Mouse (Mus musculus): ENCODE measurements around the gene Gfer. TPM values are rescaled to one million over a fixed set of nuclear protein-coding genes. Genes with fewer than 3 reads are reported as not detected.
A peak's percentile ranks its signal among the peaks of the same experiment; 100 is the strongest.

Gfer gene
- polyA plus RNA-seq, 1 experiment from 2014 or later: 50.2 TPM

GRCm38 (mm10) chr17:24699473-24699872, 3.5 kb upstream of the Gfer start:
- H3K9ac ChIP-seq: no peak overlapping the region
- ATAC-seq (ENCODE audit: low FRiP score): no peak
- no peaks in the 10 kb centered on the region; the same call in 1 of the 2 replicates for H3K27me3 ChIP-seq
- H3K4me3 ChIP-seq (replicated peaks): no peak overlapping the region
- H3K4me1 ChIP-seq: peaks cover 29% of the 10 kb centered on the region
- H3K27ac ChIP-seq: no peak overlapping the region
- no peaks in the 10 kb centered on the region for H3K9me3 ChIP-seq
- no peak overlapping the region for H3K4me2 ChIP-seq
- WGBS: 72% methylated on average over 2 of the region's 2 CpGs
- H3K36me3 ChIP-seq (replicated peaks): peaks cover 49% of the 10 kb centered on the region

- no peak overlapping the region for H3K9ac ChIP-seq
- H3K4me3 ChIP-seq (replicated peaks): no peak overlapping the region
- H3K27ac ChIP-seq: no peak overlapping the region
- H3K36me3 ChIP-seq (replicated peaks): peaks cover 41% of the 10 kb centered on the region
- H3K9me3 ChIP-seq: no peaks in the 10 kb centered on the region
- H3K4me2 ChIP-seq: no peak overlapping the region
- no peaks in the 10 kb centered on the region; the same call in 1 of the 2 replicates for H3K27me3 ChIP-seq
- 76% methylated on average over 9 of the region's 9 CpGs for WGBS
- H3K4me1 ChIP-seq: peaks cover 31% of the 10 kb centered on the region
- ATAC-seq (ENCODE audit: low FRiP score): no peak
Observed at GRCm38 (mm10) chr17:24698715-24699114, 2.8 kb upstream of the Gfer start.

- Histone ChIP-seq H3K4me2 (no peak overlapping the region), H3K9ac (no peak overlapping the region), H3K4me1 (peaks cover 31% of the 10 kb centered on the region), H3K27ac (no peak overlapping the region), H3K27me3 (no peaks in the 10 kb centered on the region; the same call in 1 of the 2 replicates), H3K9me3 (no peaks in the 10 kb centered on the region), H3K4me3 (replicated peaks) (no peak overlapping the region), H3K36me3 (replicated peaks) (peaks cover 41% of the 10 kb centered on the region)
- 11% methylated on average over 5 of the region's 5 CpGs for WGBS
- ATAC-seq (ENCODE audit: low FRiP score): no peak
Observed at GRCm38 (mm10) chr17:24697985-24698384, 2.0 kb upstream of the Gfer start.

GRCm38 (mm10) chr17:24695326-24696010, 488 bp downstream of the Gfer start:
- Histone ChIP-seq H3K4me3 (replicated peaks) (peak overlapping the region; percentile 83), H3K4me2 (peak overlapping the region; percentile 78), H3K9ac (peak overlapping the region; percentile 85), H3K4me1 (peaks cover 35% of the 10 kb centered on the region), H3K27ac (peak overlapping the region; percentile 90), H3K27me3 (peaks cover 8% of the 10 kb centered on the region), H3K9me3 (no peaks in the 10 kb centered on the region), H3K36me3 (replicated peaks) (peaks cover 26% of the 10 kb centered on the region)
- ATAC-seq (ENCODE audit: low FRiP score): peak; percentile 50
- WGBS: 7% methylated on average over 51 of the region's 51 CpGs

GRCm38 (mm10) chr17:24692385-24692784, 3.6 kb downstream of the Gfer start:
- peaks cover 47% of the 10 kb centered on the region for H3K4me1 ChIP-seq
- WGBS: 85% methylated on average over 5 of the region's 5 CpGs
- H3K36me3 ChIP-seq (replicated peaks): peaks cover 15% of the 10 kb centered on the region
- H3K4me2 ChIP-seq: no peak overlapping the region
- H3K9ac ChIP-seq: no peak overlapping the region
- no peak overlapping the region for H3K27ac ChIP-seq
- H3K9me3 ChIP-seq: no peaks in the 10 kb centered on the region
- H3K4me3 ChIP-seq (replicated peaks): no peak overlapping the region
- ATAC-seq (ENCODE audit: low FRiP score): no peak
- peaks cover 38% of the 10 kb centered on the region for H3K27me3 ChIP-seq

- H3K36me3 ChIP-seq (replicated peaks): peaks cover 15% of the 10 kb centered on the region
- H3K4me2 ChIP-seq: peak within 1 kb of the TSS; percentile 86
- H3K27ac ChIP-seq: peak within 1 kb of the TSS; percentile 47; the same call in 1 of the 2 replicates
- 1% methylated on average over 53 of the region's 55 CpGs for WGBS
- H3K9ac ChIP-seq: peak within 1 kb of the TSS; percentile 77
- ATAC-seq (ENCODE audit: low FRiP score): peak; percentile 59
- H3K27me3 ChIP-seq: peaks cover 52% of the 10 kb centered on the region
- H3K4me3 ChIP-seq (replicated peaks): peak within 1 kb of the TSS; percentile 64
- peaks cover 35% of the 10 kb centered on the region for H3K4me1 ChIP-seq
- no peaks in the 10 kb centered on the region for H3K9me3 ChIP-seq
Observed at GRCm38 (mm10) chr17:24689251-24690081, 6.5 kb downstream of the Gfer start, which contains the start of gene Syngr3. Syngr3 (minus strand) TSS chr17:24689955.

- H3K36me3 ChIP-seq (replicated peaks): peaks cover 7% of the 10 kb centered on the region
- H3K9me3 ChIP-seq: no peaks in the 10 kb centered on the region
- no peak for ATAC-seq (ENCODE audit: low FRiP score)
- no peak overlapping the region; the same call in 1 of the 2 replicates for H3K9ac ChIP-seq
- WGBS: 19% methylated on average over 23 of the region's 23 CpGs
- peaks cover 33% of the 10 kb centered on the region for H3K4me1 ChIP-seq
- peak overlapping the region; percentile 30 for H3K4me3 ChIP-seq (replicated peaks)
- no peak overlapping the region for H3K27ac ChIP-seq
- H3K4me2 ChIP-seq: peak overlapping the region; percentile 52
- peaks cover 52% of the 10 kb centered on the region for H3K27me3 ChIP-seq
Observed at GRCm38 (mm10) chr17:24687599-24687998, 8.4 kb downstream of the Gfer start.

GRCm38 (mm10) chr17:24687146-24687595, 8.8 kb downstream of the Gfer start:
- no peak for ATAC-seq (ENCODE audit: low FRiP score)
- H3K9ac ChIP-seq: no peak overlapping the region; the same call in 1 of the 2 replicates
- peaks cover 7% of the 10 kb centered on the region for H3K36me3 ChIP-seq (replicated peaks)
- H3K27ac ChIP-seq: no peak overlapping the region
- peaks cover 52% of the 10 kb centered on the region for H3K27me3 ChIP-seq
- peaks cover 33% of the 10 kb centered on the region for H3K4me1 ChIP-seq
- H3K4me3 ChIP-seq (replicated peaks): peak overlapping the region; percentile 30
- peak overlapping the region; percentile 52 for H3K4me2 ChIP-seq
- no peaks in the 10 kb centered on the region for H3K9me3 ChIP-seq
- 3% methylated on average over 25 of the region's 25 CpGs for WGBS

- Histone ChIP-seq H3K4me2 (peak overlapping the region; percentile 27; the same call in 1 of the 2 replicates), H3K27ac (no peak overlapping the region), H3K9me3 (no peaks in the 10 kb centered on the region), H3K4me3 (replicated peaks) (no peak overlapping the region), H3K9ac (no peak overlapping the region), H3K36me3 (replicated peaks) (peaks cover 11% of the 10 kb centered on the region), H3K4me1 (peaks cover 33% of the 10 kb centered on the region), H3K27me3 (peaks cover 52% of the 10 kb centered on the region)
- no peak for ATAC-seq (ENCODE audit: low FRiP score)
- 23% methylated on average over 16 of the region's 16 CpGs for WGBS
Observed at GRCm38 (mm10) chr17:24686514-24686913, 9.4 kb downstream of the Gfer start.

- Histone ChIP-seq H3K9me3 (no peaks in the 10 kb centered on the region), H3K27ac (no peak overlapping the region), H3K27me3 (no peaks in the 10 kb centered on the region), H3K36me3 (replicated peaks) (peaks cover 62% of the 10 kb centered on the region), H3K9ac (no peak overlapping the region), H3K4me3 (replicated peaks) (no peak overlapping the region), H3K4me2 (no peak overlapping the region), H3K4me1 (peaks cover 6% of the 10 kb centered on the region; the same call in 1 of the 2 replicates)
- ATAC-seq (ENCODE audit: low FRiP score): no peak
- WGBS: 94% methylated on average over 24 of the region's 24 CpGs
Observed at GRCm38 (mm10) chr17:24677500-24678080, 18.4 kb downstream of the Gfer start.

- Histone ChIP-seq H3K4me1 (peaks cover 13% of the 10 kb centered on the region), H3K4me2 (no peak overlapping the region), H3K27me3 (no peaks in the 10 kb centered on the region), H3K9ac (no peak overlapping the region), H3K4me3 (replicated peaks) (no peak overlapping the region), H3K36me3 (replicated peaks) (peaks cover 55% of the 10 kb centered on the region), H3K27ac (no peak overlapping the region), H3K9me3 (no peaks in the 10 kb centered on the region)
- ATAC-seq (ENCODE audit: low FRiP score): no peak
- WGBS: 94% methylated on average over 5 of the region's 5 CpGs
Observed at GRCm38 (mm10) chr17:24676877-24677276, 19.1 kb downstream of the Gfer start.

- Histone ChIP-seq H3K9ac (no peak overlapping the region), H3K4me2 (no peak overlapping the region), H3K27ac (no peak overlapping the region), H3K4me3 (replicated peaks) (no peak overlapping the region), H3K4me1 (peaks cover 20% of the 10 kb centered on the region), H3K9me3 (no peaks in the 10 kb centered on the region), H3K36me3 (replicated peaks) (peaks cover 48% of the 10 kb centered on the region), H3K27me3 (no peaks in the 10 kb centered on the region)
- ATAC-seq (ENCODE audit: low FRiP score): peak; percentile 44; the same call in 1 of the 2 replicates
- 51% methylated on average over 2 of the region's 2 CpGs for WGBS
Observed at GRCm38 (mm10) chr17:24676187-24676586, 19.8 kb downstream of the Gfer start.
